Mouse (Mus musculus): ENCODE data around the gene Myo1f.

- TF ChIP-seq CTCF (conservative IDR thresholded peaks at IDR 0.05; ENCODE audit: insufficient read depth, insufficient read length, low read depth, low read length) (no peak), POLR2A (IDR thresholded peaks at IDR 0.05; ENCODE audit: low read depth, low read length) (no peak)
These were observed 71.8 kb downstream of the Myo1f start for GRCm38 (mm10) chr17:33627281-33627680.

Measured in kidney, adult 2 months (tissue).